Mouse (Mus musculus) inflammation-experienced regulatory T-cells, adult 6 months (primary cell): Measurements from ENCODE around the gene Nrxn2. TPM values are rescaled to one million over a fixed set of nuclear protein-coding genes. Genes with fewer than 3 reads are reported as not detected.

ENCODE experiments used
- ATAC-seq: one replicate; pipeline ENCODE4 v1.8.0; 2017
- polyA plus RNA-seq, 3 experiments: library from polyadenylated mRNA; unstranded; fragments of 100-300 nt; shearing (Covaris generic); gene quantifications; one replicate each; pipeline ENCODE4 v1.2.1; 2017

Nrxn2 gene
- polyA plus RNA-seq, 3 experiments from 2014 or later = 0.26 TPM; not detected in 2

GRCm38 (mm10) chr19:6522289-6522688, 103.8 kb downstream of the Nrxn2 start:
- no peak for ATAC-seq

- ATAC-seq = no peak
Measured at GRCm38 (mm10) chr19:6525023-6525422, 106.5 kb downstream of the Nrxn2 start.

GRCm38 (mm10) chr19:6526010-6526409, 107.5 kb downstream of the Nrxn2 start:
- no peak for ATAC-seq

- ATAC-seq = no peak
Measured at GRCm38 (mm10) chr19:6527439-6527838, 108.9 kb downstream of the Nrxn2 start.

GRCm38 (mm10) chr19:6527839-6528531, 109.5 kb downstream of the Nrxn2 start:
- no peak for ATAC-seq

GRCm38 (mm10) chr19:6529265-6529985, 110.9 kb downstream of the Nrxn2 start:
- ATAC-seq = no peak

GRCm38 (mm10) chr19:6530359-6530758, 111.8 kb downstream of the Nrxn2 start:
- no peak for ATAC-seq

- ATAC-seq = no peak
Measured at GRCm38 (mm10) chr19:6531011-6531631, 112.6 kb downstream of the Nrxn2 start.

GRCm38 (mm10) chr19:6531832-6532471, 113.4 kb downstream of the Nrxn2 start:
- ATAC-seq = no peak

GRCm38 (mm10) chr19:6532656-6533055, 114.1 kb downstream of the Nrxn2 start:
- ATAC-seq = no peak

GRCm38 (mm10) chr19:6533290-6534117, 115.0 kb downstream of the Nrxn2 start:
- ATAC-seq = no peak

GRCm38 (mm10) chr19:6534118-6534415, 115.5 kb downstream of the Nrxn2 start:
- ATAC-seq = no peak

GRCm38 (mm10) chr19:6536201-6536600, 117.7 kb downstream of the Nrxn2 start:
- ATAC-seq = no peak

GRCm38 (mm10) chr19:6536696-6537095, 118.2 kb downstream of the Nrxn2 start:
- no peak for ATAC-seq

GRCm38 (mm10) chr19:6537526-6537925, 119.0 kb downstream of the Nrxn2 start:
- ATAC-seq = no peak

- ATAC-seq = no peak
Measured at GRCm38 (mm10) chr19:6538546-6538945, 120.0 kb downstream of the Nrxn2 start.

- no peak for ATAC-seq
Measured at GRCm38 (mm10) chr19:6539592-6539991, 121.1 kb downstream of the Nrxn2 start.

GRCm38 (mm10) chr19:6540191-6540590, 121.7 kb downstream of the Nrxn2 start:
- ATAC-seq = no peak

- ATAC-seq = no peak
Measured at GRCm38 (mm10) chr19:6541521-6541920, 123.0 kb downstream of the Nrxn2 start.

- no peak for ATAC-seq
Measured at GRCm38 (mm10) chr19:6542367-6543034, 124.0 kb downstream of the Nrxn2 start, which contains the start of gene Slc22a12. TSS of gene Slc22a12 (minus strand) at chr19:6543032.

- ATAC-seq = no peak
Measured at GRCm38 (mm10) chr19:6543035-6543383, 124.5 kb downstream of the Nrxn2 start.

GRCm38 (mm10) chr19:6543518-6543917, 125.0 kb downstream of the Nrxn2 start:
- ATAC-seq = no peak
